Mouse (Mus musculus) small intestine, adult 10 weeks (tissue): ENCODE measurements around the gene Gm15557. TPM values are rescaled to one million over a fixed set of nuclear protein-coding genes. Genes with fewer than 3 reads are reported as not detected.

Experiments
- polyA plus RNA-seq: library from polyadenylated mRNA; stranded (reverse); fragments of 350-450 nt; fragmentation: Illumina TruSeq; extraction: RNeasy Lipid Tissue Mini Kit (QIAGEN cat#74804); gene quantifications from one replicate; pipeline ENCODE4 v1.2.3, GENCODE M21; 2014; ENCODE audit warnings: low replicate concordance

The Gm15557 gene
- polyA plus RNA-seq: not detected

DNA sequence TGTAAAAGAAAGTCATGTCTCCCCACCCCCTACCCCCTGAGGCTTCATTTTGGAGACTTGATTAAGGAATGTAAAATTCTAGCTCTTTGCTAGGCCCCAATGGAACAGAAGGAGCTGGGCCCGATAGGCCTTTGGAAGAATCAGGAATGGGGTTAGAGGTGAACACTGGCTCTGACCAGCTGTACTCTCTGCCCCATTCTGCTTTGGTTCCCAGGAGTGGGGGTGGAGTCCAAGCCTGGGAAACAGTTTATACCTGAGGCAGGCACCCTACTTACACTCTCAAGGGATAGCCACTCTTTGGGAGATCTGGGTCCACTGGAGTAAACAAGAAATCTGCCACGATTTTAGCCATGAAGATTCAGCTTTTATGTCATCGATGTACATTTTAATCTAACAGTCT lies at the start of gene Gm15557:
TSS of gene Gm15557 (plus strand) at position 48 of the 400 bp plus-strand sequence.

DNA sequence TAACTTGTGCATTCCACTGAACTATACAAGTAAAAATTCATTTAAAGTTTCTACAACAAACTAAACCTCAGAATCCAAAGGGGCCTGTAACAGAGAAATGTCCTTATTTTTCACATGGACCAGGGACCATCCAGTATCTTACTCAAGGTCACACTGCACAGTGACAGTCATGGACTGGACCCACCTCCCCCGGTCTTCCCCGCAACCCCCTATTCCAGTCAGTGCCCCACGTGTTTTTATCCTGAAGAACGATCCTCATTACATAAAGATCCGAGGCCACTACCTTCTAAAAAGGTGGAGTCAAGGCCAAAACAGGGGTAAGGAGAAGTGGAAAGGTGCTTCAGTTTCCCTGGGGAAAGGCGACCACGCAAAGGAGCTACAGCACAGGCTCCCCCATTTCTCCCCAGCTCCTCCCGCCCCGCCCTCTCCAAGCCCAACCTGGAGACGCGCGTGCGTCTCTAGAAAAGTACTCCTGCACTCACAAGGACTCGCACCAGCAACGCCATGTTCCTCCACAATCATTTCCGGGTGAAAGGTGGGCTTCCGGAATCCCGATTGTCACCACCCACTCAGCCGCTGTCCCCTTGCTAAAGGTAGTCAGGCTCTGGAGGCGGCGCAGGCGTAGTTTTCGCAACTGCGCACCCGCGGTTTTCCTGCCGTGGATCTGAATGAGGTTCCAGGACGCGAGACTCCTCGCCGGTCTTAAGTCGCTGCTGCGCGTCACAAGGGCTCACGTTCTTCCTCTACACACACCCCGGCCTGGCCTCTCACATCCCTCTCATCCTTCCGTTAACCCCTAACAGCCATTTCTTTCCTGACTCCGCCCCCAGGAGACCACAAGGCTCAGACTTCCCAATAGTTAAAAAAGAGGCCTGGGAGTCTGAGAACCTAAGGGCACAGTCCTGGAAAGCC lies 10.7 kb upstream of the Gm15557 start, which contains the start of gene Uqcc1:
TSS of gene Uqcc1 (minus strand) at position 780 of the 912 bp plus-strand sequence.

DNA sequence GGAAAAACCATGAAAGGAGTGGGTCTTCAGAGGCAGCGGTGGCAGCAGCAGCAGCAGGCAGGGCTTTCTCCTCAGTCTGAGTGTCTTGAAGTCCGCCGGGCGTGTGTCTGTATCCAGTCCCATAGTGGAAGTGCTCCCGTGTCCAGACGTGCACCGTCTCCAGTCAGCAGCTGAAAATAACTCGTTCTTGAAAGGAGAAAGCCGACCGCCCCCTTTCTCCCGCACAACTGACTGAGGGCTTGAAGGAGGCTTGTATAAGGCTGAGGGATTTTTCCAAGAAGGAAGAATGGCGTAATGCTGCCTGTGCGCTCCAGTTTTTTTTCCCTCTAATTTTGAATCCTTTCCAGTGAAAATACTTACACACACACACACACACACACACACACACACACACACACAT lies 4.6 kb downstream of the Gm15557 start, which contains the start of gene Gdf5:
TSS of gene Gdf5 (minus strand) at position 244 of the 400 bp plus-strand sequence.

DNA sequence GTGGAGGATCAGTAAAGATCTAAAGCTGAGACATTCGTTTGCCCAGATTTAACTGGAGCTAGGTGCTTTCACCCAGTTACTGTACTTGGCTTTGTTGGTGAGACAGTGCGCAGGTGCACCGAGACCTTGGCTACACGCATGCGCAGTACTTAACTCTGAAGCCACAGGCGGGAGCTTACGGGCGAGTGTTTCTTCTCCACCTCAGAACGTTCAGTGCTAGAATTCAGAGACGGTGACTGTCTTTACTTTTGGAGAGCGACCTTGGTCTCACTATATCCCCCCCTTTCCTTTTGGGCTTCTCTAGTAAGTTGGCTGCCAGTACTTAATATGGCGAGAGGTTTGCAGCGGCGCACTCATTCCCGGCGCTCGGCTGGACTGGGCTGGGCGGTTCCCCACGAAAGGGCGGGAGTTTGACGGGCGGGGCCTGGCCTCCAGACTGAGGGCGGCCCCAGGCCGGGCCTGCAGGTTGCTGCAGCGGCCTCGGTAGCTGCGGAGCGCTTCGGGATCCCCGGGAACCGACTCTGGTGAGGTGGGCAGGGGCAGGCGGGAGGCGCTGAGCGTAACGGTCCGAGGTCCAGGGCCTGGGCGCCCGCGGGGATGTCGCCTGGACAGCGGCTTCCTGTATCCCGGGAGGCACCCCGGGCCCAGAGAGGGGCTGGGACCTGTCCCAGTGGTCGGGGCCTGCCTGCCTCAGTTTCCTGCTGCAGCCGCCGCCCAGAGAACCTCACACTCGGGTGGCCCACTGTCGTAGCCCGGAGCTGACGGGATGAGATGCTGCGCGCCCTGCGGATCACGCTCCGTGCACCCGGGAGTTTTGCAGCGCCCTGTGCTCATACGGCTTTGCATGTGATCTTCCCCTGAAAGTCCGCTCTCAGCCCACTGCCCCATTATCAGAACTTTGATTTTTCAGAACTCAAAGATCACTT lies 15.9 kb downstream of the Gm15557 start, which contains the start of gene Cep250:
TSS of gene Cep250 (plus strand) at position 325 of the 926 bp plus-strand sequence.

Other genes starting within 250 kb of the Gm15557 start
- 72.8 TPM for gene Trpc4ap, start 248.3 kb upstream of the Gm15557 start, polyA plus RNA-seq
- gene Edem2, start 211.3 kb upstream of the Gm15557 start, polyA plus RNA-seq: 11.5 TPM
- gene Gm17581, start 204.9 kb upstream of the Gm15557 start, polyA plus RNA-seq: not detected
- gene Procr, start 189.6 kb upstream of the Gm15557 start, polyA plus RNA-seq: 4.1 TPM
- gene Mmp24, start 165.4 kb upstream of the Gm15557 start, polyA plus RNA-seq: not detected
- 13.2 TPM for gene BC029722, start 121.3 kb upstream of the Gm15557 start, polyA plus RNA-seq
- gene Eif6, start 113.8 kb upstream of the Gm15557 start, polyA plus RNA-seq: 14.6 TPM
- 0.41 TPM for gene Fam83c, start 105.9 kb upstream of the Gm15557 start, polyA plus RNA-seq
- gene Uqcc1, start 10.4 kb upstream of the Gm15557 start, polyA plus RNA-seq: 23.3 TPM
- gene Gdf5, start 4.6 kb downstream of the Gm15557 start, polyA plus RNA-seq: not detected
- 0.82 TPM for gene Cep250, start 15.7 kb downstream of the Gm15557 start, polyA plus RNA-seq
- 2.9 TPM for gene 6430550D23Rik, start 67.2 kb downstream of the Gm15557 start, polyA plus RNA-seq
- gene Ergic3, start 67.3 kb downstream of the Gm15557 start, polyA plus RNA-seq: 5.4 TPM
- gene Fer1l4, start 112.2 kb downstream of the Gm15557 start, polyA plus RNA-seq: not detected
- gene Spag4, start 124.4 kb downstream of the Gm15557 start, polyA plus RNA-seq: not detected
- gene Cpne1, start 171.2 kb downstream of the Gm15557 start, polyA plus RNA-seq: 35.0 TPM
- gene Rbm12, start 171.2 kb downstream of the Gm15557 start, polyA plus RNA-seq: 13.5 TPM
- 7.4 TPM for gene Gm28036, start 186.4 kb downstream of the Gm15557 start, polyA plus RNA-seq
- 1.3 TPM for gene Romo1, start 203.3 kb downstream of the Gm15557 start, polyA plus RNA-seq
- gene Nfs1, start 203.5 kb downstream of the Gm15557 start, polyA plus RNA-seq: 64.2 TPM
- gene Rbm39, start 239.5 kb downstream of the Gm15557 start, polyA plus RNA-seq: 688 TPM